Mouse (Mus musculus) MEL (cell line): ENCODE measurements around the gene Sgms1. TPM values are rescaled to one million over a fixed set of nuclear protein-coding genes. Genes with fewer than 3 reads are reported as not detected.

Experiments
- DNase-seq: peaks from one replicate; pipeline ENCODE4 v3.0.0; 2011; ENCODE audit warnings: low read depth, low spot score
- H3K27ac ChIP-seq: 2 replicates; pipeline ENCODE4 v1.5.1; 2012; ENCODE audit warnings: low read depth, mild to moderate bottlenecking, control low read depth, low read length, moderate library complexity; ENCODE audit not compliant: control insufficient read depth
- H3K27me3 ChIP-seq, 2 experiments: fragments of 150-350 bp in 1 of 2; sonication (generic) in 1 of 2; 2 replicates each; pipeline ENCODE4 v1.6.1; 2012; ENCODE audit warnings: low read length in 2 of 2, mild to moderate bottlenecking in 2 of 2, improper control_type of control experiment in 1 of 2, moderate library complexity in 1 of 2; ENCODE audit not compliant: insufficient read depth in 2 of 2, control insufficient read depth in 1 of 2
- H3K36me3 ChIP-seq, 2 experiments: 2 replicates each; pipeline ENCODE4 v1.6.1; 2012 to 2014; ENCODE audit warnings: low read length in 2 of 2, improper control_type of control experiment in 1 of 2, inconsistent platforms in 1 of 2, mild to moderate bottlenecking in 1 of 2; ENCODE audit not compliant: insufficient read depth in 2 of 2, control insufficient read depth in 1 of 2
- H3K4me1 ChIP-seq, 2 experiments: fragments of 150-350 bp in 1 of 2; sonication (generic) in 1 of 2; 2 replicates each; pipeline ENCODE4 v1.6.1; 2012; ENCODE audit warnings: low read length in 2 of 2, improper control_type of control experiment in 1 of 2, mild to moderate bottlenecking in 1 of 2; ENCODE audit not compliant: insufficient read depth in 2 of 2, control insufficient read depth in 1 of 2
- H3K4me3 ChIP-seq, 2 experiments: fragments of 150-350 bp in 1 of 2; sonication (generic) in 1 of 2; 2 replicates each; pipeline ENCODE4 v1.5.1; 2012; ENCODE audit warnings: low read depth in 2 of 2, low read length in 2 of 2, mild to moderate bottlenecking in 2 of 2, moderate library complexity in 2 of 2, control low read depth in 1 of 2, improper control_type of control experiment in 1 of 2; ENCODE audit not compliant: control insufficient read depth in 1 of 2, insufficient read depth in 1 of 2
- H3K79me2 ChIP-seq: 2 replicates; pipeline ENCODE4 v1.6.1; 2012; ENCODE audit warnings: mild to moderate bottlenecking, low read length, moderate library complexity; ENCODE audit not compliant: control insufficient read depth, poor library complexity, insufficient read depth
- H3K9ac ChIP-seq: 2 replicates; pipeline ENCODE4 v1.6.1; 2012; ENCODE audit warnings: low read depth, mild to moderate bottlenecking, control low read depth, low read length, moderate library complexity; ENCODE audit not compliant: control insufficient read depth, poor library complexity, severe bottlenecking
- H3K9me3 ChIP-seq: fragments of 150-350 bp; sonication (generic); replicated peaks from 2 replicates; pipeline ENCODE4 v1.6.1; 2012; ENCODE audit warnings: mild to moderate bottlenecking, low read length, improper control_type of control experiment, moderate library complexity; ENCODE audit not compliant: insufficient read depth
- CHD2 ChIP-seq: IDR thresholded peaks from 2 replicates; pipeline ENCODE4 v1.6.1; 2011; ENCODE audit warnings: low read length, improper control_type of control experiment
- CTCF ChIP-seq, 3 experiments: IDR thresholded peaks in 2 of 3; conservative IDR thresholded peaks in 1 of 3; 2 replicates each; pipeline ENCODE4 v1.5.1; 2011 to 2012; ENCODE audit warnings: low read length in 3 of 3, low read depth in 2 of 3, mild to moderate bottlenecking in 2 of 3, improper control_type of control experiment in 1 of 3, inconsistent platforms in 1 of 3, mixed read lengths in 1 of 3, moderate library complexity in 1 of 3; ENCODE audit not compliant: control insufficient read depth in 1 of 3, insufficient read depth in 1 of 3, poor library complexity in 1 of 3, severe bottlenecking in 1 of 3
- ELF1 ChIP-seq: IDR thresholded peaks from 2 replicates; pipeline ENCODE4 v1.6.1; 2014; ENCODE audit warnings: low read depth, mild to moderate bottlenecking, inconsistent platforms, low read length, improper control_type of control experiment, moderate library complexity
- EP300 ChIP-seq, 2 experiments: IDR thresholded peaks; 2 replicates each; pipeline ENCODE4 v1.6.1; 2011; ENCODE audit warnings: improper control_type of control experiment in 2 of 2, low read length in 2 of 2, low read depth in 1 of 2, mild to moderate bottlenecking in 1 of 2
- ETS1 ChIP-seq: IDR thresholded peaks from 2 replicates; pipeline ENCODE4 v1.6.1; 2012; ENCODE audit warnings: low read depth, mild to moderate bottlenecking, inconsistent platforms, low read length, improper control_type of control experiment, moderate library complexity
- GABPA ChIP-seq: IDR thresholded peaks from 2 replicates; pipeline ENCODE4 v1.6.1; 2012; ENCODE audit warnings: low read depth, mild to moderate bottlenecking, inconsistent platforms, low read length, improper control_type of control experiment, moderate library complexity
- JUND ChIP-seq: IDR thresholded peaks from 2 replicates; pipeline ENCODE4 v1.6.1; 2011; ENCODE audit warnings: low read depth, mild to moderate bottlenecking, improper control_type of control experiment, low read length
- MAFK ChIP-seq: IDR thresholded peaks from 2 replicates; pipeline ENCODE4 v1.6.1; 2011; ENCODE audit warnings: low read depth, mild to moderate bottlenecking, low read length, improper control_type of control experiment, borderline replicate concordance
- MAZ ChIP-seq: IDR thresholded peaks from 2 replicates; pipeline ENCODE4 v1.6.1; 2012; ENCODE audit warnings: low read depth, mild to moderate bottlenecking, inconsistent platforms, low read length, improper control_type of control experiment
- MEF2A ChIP-seq: IDR thresholded peaks from 2 replicates; pipeline ENCODE4 v1.6.1; 2014; ENCODE audit warnings: low read depth, mild to moderate bottlenecking, inconsistent platforms, low read length, improper control_type of control experiment; ENCODE audit not compliant: poor library complexity, insufficient replicate concordance, severe bottlenecking; ENCODE audit errors: extremely low read depth
- MXI1 ChIP-seq: IDR thresholded peaks from 2 replicates; pipeline ENCODE4 v1.6.1; 2011; ENCODE audit warnings: mild to moderate bottlenecking, low read depth, low read length, improper control_type of control experiment
- MYB ChIP-seq: IDR thresholded peaks from 2 replicates; pipeline ENCODE4 v1.6.1; 2011; ENCODE audit warnings: mild to moderate bottlenecking, low read depth, low read length, improper control_type of control experiment
- NELFE ChIP-seq: IDR thresholded peaks from 2 replicates; pipeline ENCODE4 v1.6.1; 2011; ENCODE audit warnings: low read depth, low read length, improper control_type of control experiment
- POLR2A ChIP-seq, 2 experiments: IDR thresholded peaks; 2 replicates each; pipeline ENCODE4 v1.6.1; 2011 to 2012; ENCODE audit warnings: low read length in 2 of 2, mild to moderate bottlenecking in 2 of 2, control low read depth in 1 of 2, improper control_type of control experiment in 1 of 2, low read depth in 1 of 2, moderate library complexity in 1 of 2; ENCODE audit not compliant: control insufficient read depth in 1 of 2, insufficient read depth in 1 of 2, poor library complexity in 1 of 2
- POLR2AphosphoS2 ChIP-seq: IDR thresholded peaks from 2 replicates; pipeline ENCODE4 v1.6.1; 2011; ENCODE audit warnings: low read length, improper control_type of control experiment
- POLR2AphosphoS5 ChIP-seq: IDR thresholded peaks from 2 replicates; pipeline ENCODE4 v1.6.1; 2012; ENCODE audit warnings: low read depth, borderline replicate concordance, mild to moderate bottlenecking, inconsistent platforms, low read length, moderate library complexity, mixed read lengths
- RAD21 ChIP-seq: IDR thresholded peaks from 2 replicates; pipeline ENCODE4 v1.6.1; 2011; ENCODE audit warnings: mild to moderate bottlenecking, low read depth, low read length, improper control_type of control experiment
- RCOR1 ChIP-seq: IDR thresholded peaks from 2 replicates; pipeline ENCODE4 v1.6.1; 2012; ENCODE audit warnings: low read depth, mild to moderate bottlenecking, inconsistent platforms, low read length, improper control_type of control experiment
- SIN3A ChIP-seq: IDR thresholded peaks from 2 replicates; pipeline ENCODE4 v1.6.1; 2012; ENCODE audit warnings: low read length, improper control_type of control experiment, inconsistent platforms
- SMC3 ChIP-seq: IDR thresholded peaks from 2 replicates; pipeline ENCODE4 v1.6.1; 2011; ENCODE audit warnings: low read depth, low read length, improper control_type of control experiment
- TAL1 ChIP-seq: IDR thresholded peaks from 2 replicates; pipeline ENCODE4 v1.6.1; 2012; ENCODE audit warnings: mild to moderate bottlenecking, inconsistent platforms, low read length, moderate library complexity, mixed read lengths
- TBP ChIP-seq: IDR thresholded peaks from 2 replicates; pipeline ENCODE4 v1.8.0; 2011; ENCODE audit warnings: low read depth, low read length, improper control_type of control experiment
- UBTF ChIP-seq: IDR thresholded peaks from 2 replicates; pipeline ENCODE4 v1.6.1; 2012; ENCODE audit warnings: low read depth, mild to moderate bottlenecking, inconsistent platforms, low read length, improper control_type of control experiment, moderate library complexity, borderline replicate concordance; ENCODE audit not compliant: insufficient read depth
- USF1 ChIP-seq: IDR thresholded peaks from 2 replicates; pipeline ENCODE4 v1.6.1; 2014; ENCODE audit warnings: low read depth, mild to moderate bottlenecking, inconsistent platforms, low read length, improper control_type of control experiment, moderate library complexity
- ZC3H11A ChIP-seq: IDR thresholded peaks from 2 replicates; pipeline ENCODE4 v1.6.1; 2012; ENCODE audit warnings: low read depth, mild to moderate bottlenecking, inconsistent platforms, low read length, improper control_type of control experiment
- polyA plus RNA-seq, 2 experiments: library from polyadenylated mRNA; stranded (reverse) in 1 of 2; unstranded in 1 of 2; fragments of >175 nt in 1 of 2; fragments of >200 nt in 1 of 2; gene quantifications; 2 replicates each; pipeline versions ENCODE4 v1.2.1 to v1.2.4; 2012; ENCODE audit warnings: low replicate concordance in 2 of 2, low read depth in 1 of 2; ENCODE audit not compliant: insufficient read length in 2 of 2, insufficient read depth in 1 of 2, missing spikeins in 1 of 2
- total RNA-seq: library from RNA; depleted of rRNA; stranded (reverse); fragments of 300-350 nt; gene quantifications from 2 replicates; pipeline ENCODE4 v1.2.3, GENCODE M21; 2012

The Sgms1 gene
- total and polyA plus RNA-seq, 3 experiments, result 16.3 to 18.5 TPM; not detected in 1

DNA sequence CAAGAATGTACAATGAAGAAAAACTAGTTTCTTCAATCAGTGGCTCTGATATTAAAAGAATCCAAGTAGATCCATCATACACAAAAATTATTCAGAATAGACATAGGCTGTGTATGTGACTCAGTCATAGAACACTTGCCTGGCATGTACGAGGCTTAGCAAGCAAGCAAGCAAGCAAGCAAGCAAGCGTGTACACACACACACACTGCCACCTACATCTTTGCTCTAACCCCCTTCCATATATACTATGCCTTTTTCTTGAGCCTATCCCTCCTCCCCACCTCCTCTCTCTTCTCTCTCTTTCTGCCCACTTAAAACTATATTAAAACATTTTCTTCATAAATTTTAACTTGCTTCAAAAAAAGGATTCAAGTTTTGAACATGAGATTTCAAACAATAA, 54.8 kb downstream of the Sgms1 start:
- H3K9ac ChIP-seq, result no peak overlapping the region
- no peak overlapping the region for H3K4me3 ChIP-seq
- no peaks in the 10 kb centered on the region for H3K27me3 ChIP-seq
- H3K4me1 ChIP-seq, result peaks cover 0 to 6% of the 10 kb centered on the region in 2 experiments; a peak in 1 of 4 replicates
- no peak for DNase-seq
- TF ChIP-seq SMC3 (no peak), CHD2 (no peak), USF1 (no peak), MAFK (no peak), MEF2A (no peak), MYB (no peak), ETS1 (no peak), POLR2AphosphoS2 (no peak), ZC3H11A (no peak), POLR2A (IDR thresholded peaks at IDR 0.05; ENCODE audit: control insufficient read depth in 1 of 2, insufficient read depth in 1 of 2, low read depth in 1 of 2, low read length in 2 of 2, poor library complexity in 1 of 2) (no peak), CTCF (IDR thresholded peaks at IDR 0.05 in 2 of 3, conservative IDR thresholded peaks at IDR 0.05 in 1 of 3; ENCODE audit: control insufficient read depth in 1 of 3, insufficient read depth in 1 of 3, low read depth in 2 of 3, low read length in 3 of 3, poor library complexity in 1 of 3, severe bottlenecking in 1 of 3) (no peak), EP300 (IDR thresholded peaks at IDR 0.05; ENCODE audit: low read depth in 1 of 2, low read length in 2 of 2) (no peak), POLR2AphosphoS5 (no peak), GABPA (no peak), MAZ (no peak), NELFE (no peak)
- H3K27ac ChIP-seq, result no peak overlapping the region
- H3K36me3 ChIP-seq, result no peaks in the 10 kb centered on the region
- no peaks in the 10 kb centered on the region for H3K9me3 ChIP-seq
- H3K79me2 ChIP-seq, result no peaks in the 10 kb centered on the region

GRCm38 (mm10) chr19:32333544-32333943, 56.0 kb downstream of the Sgms1 start:
- Histone ChIP-seq H3K9me3 (no peaks in the 10 kb centered on the region), H3K27me3 (no peaks in the 10 kb centered on the region), H3K27ac (no peak overlapping the region), H3K9ac (no peak overlapping the region), H3K4me3 (no peak overlapping the region), H3K36me3 (peaks cover 0 to 3% of the 10 kb centered on the region in 2 experiments; a peak in 1 of 4 replicates), H3K4me1 (peaks cover 0 to 11% of the 10 kb centered on the region in 2 experiments; a peak in 1 of 4 replicates), H3K79me2 (no peaks in the 10 kb centered on the region)
- no peak for DNase-seq
- TF ChIP-seq ETS1 (no peak), SIN3A (no peak), UBTF (no peak), JUND (no peak), RCOR1 (no peak), TAL1 (no peak), MXI1 (no peak), ZC3H11A (no peak), GABPA (no peak), MAZ (no peak), RAD21 (no peak), MAFK (no peak), TBP (no peak), CTCF (IDR thresholded peaks at IDR 0.05 in 2 of 3, conservative IDR thresholded peaks at IDR 0.05 in 1 of 3; ENCODE audit: control insufficient read depth in 1 of 3, insufficient read depth in 1 of 3, low read depth in 2 of 3, low read length in 3 of 3, poor library complexity in 1 of 3, severe bottlenecking in 1 of 3) (no peak), ELF1 (no peak), POLR2AphosphoS5 (no peak), POLR2A (IDR thresholded peaks at IDR 0.05; ENCODE audit: control insufficient read depth in 1 of 2, insufficient read depth in 1 of 2, low read depth in 1 of 2, low read length in 2 of 2, poor library complexity in 1 of 2) (no peak)
